Mouse (Mus musculus): ENCODE data around the gene Orc5.

GRCm38 (mm10) chr5:22557491-22558113, 7.4 kb upstream of the Orc5 start:
- TF ChIP-seq CTCF (IDR thresholded peaks at IDR 0.05; ENCODE audit: control insufficient read depth, insufficient read depth, insufficient replicate concordance, low read depth, low read length): no peak
- no peak for TF ChIP-seq POLR2A (IDR thresholded peaks at IDR 0.05; ENCODE audit: control insufficient read depth, low read depth, low read length)
